Mouse (Mus musculus) NIH3T3 (cell line): ENCODE results near the gene Camk1d.
"Not testable (repeated sequence)": the region's sequence is repeated elsewhere in the genome, so short reads cannot be mapped to it uniquely, and the experiment has no call there.

Experiments
- DNase-seq: peaks from one replicate; pipeline ENCODE4 v3.0.0-alpha.2; 2012; ENCODE audit warnings: low read depth

The Camk1d gene

GRCm38 (mm10) chr2:5563685-5564084 is 150.6 kb downstream of the Camk1d start:
- DNase-seq, result no peak

- DNase-seq, result no peak
These were observed 152.9 kb downstream of the Camk1d start for GRCm38 (mm10) chr2:5561446-5561845.

- peak; percentile 58 for DNase-seq
These were observed 161.1 kb downstream of the Camk1d start for GRCm38 (mm10) chr2:5553264-5553663.

- no peak for DNase-seq
These were observed 162.5 kb downstream of the Camk1d start for GRCm38 (mm10) chr2:5551758-5552255.

- DNase-seq, result no peak
These were observed 165.0 kb downstream of the Camk1d start for GRCm38 (mm10) chr2:5549334-5549733.

GRCm38 (mm10) chr2:5548872-5549271 is 165.4 kb downstream of the Camk1d start:
- no peak for DNase-seq

- no peak for DNase-seq
These were observed 173.4 kb downstream of the Camk1d start for GRCm38 (mm10) chr2:5540870-5541269.

- DNase-seq, result not testable (repeated sequence)
These were observed 174.4 kb downstream of the Camk1d start for GRCm38 (mm10) chr2:5539894-5540293.

- no peak for DNase-seq
These were observed 180.4 kb downstream of the Camk1d start for GRCm38 (mm10) chr2:5533868-5534267.

GRCm38 (mm10) chr2:5529992-5530391 is 184.3 kb downstream of the Camk1d start:
- DNase-seq, result no peak

GRCm38 (mm10) chr2:5519221-5519669 is 195.1 kb downstream of the Camk1d start:
- peak; percentile 34 for DNase-seq

- DNase-seq, result no peak
These were observed 199.2 kb downstream of the Camk1d start for GRCm38 (mm10) chr2:5515106-5515505.

GRCm38 (mm10) chr2:5514095-5514494 is 200.2 kb downstream of the Camk1d start:
- DNase-seq, result no peak

- DNase-seq, result no peak
These were observed 200.7 kb downstream of the Camk1d start for GRCm38 (mm10) chr2:5513621-5514020.

GRCm38 (mm10) chr2:5510042-5510441 is 204.3 kb downstream of the Camk1d start:
- no peak for DNase-seq

GRCm38 (mm10) chr2:5499620-5500019 is 214.7 kb downstream of the Camk1d start:
- DNase-seq, result peak; percentile 7

- DNase-seq, result no peak
These were observed 224.4 kb downstream of the Camk1d start for GRCm38 (mm10) chr2:5489916-5490315.

- no peak for DNase-seq
These were observed 227.0 kb downstream of the Camk1d start for GRCm38 (mm10) chr2:5487344-5487743.

- no peak for DNase-seq
These were observed 227.7 kb downstream of the Camk1d start for GRCm38 (mm10) chr2:5486663-5487062.

- no peak for DNase-seq
These were observed 228.5 kb downstream of the Camk1d start for GRCm38 (mm10) chr2:5485786-5486185.

- no peak for DNase-seq
These were observed 234.4 kb downstream of the Camk1d start for GRCm38 (mm10) chr2:5479886-5480285.

- DNase-seq, result no peak
These were observed 235.6 kb downstream of the Camk1d start for GRCm38 (mm10) chr2:5478709-5479108.

GRCm38 (mm10) chr2:5478256-5478655 is 236.1 kb downstream of the Camk1d start:
- DNase-seq, result peak; percentile 27

GRCm38 (mm10) chr2:5477525-5477924 is 236.8 kb downstream of the Camk1d start:
- DNase-seq, result no peak
